Mouse (Mus musculus): ENCODE measurements around the gene Armc6.

DNA sequence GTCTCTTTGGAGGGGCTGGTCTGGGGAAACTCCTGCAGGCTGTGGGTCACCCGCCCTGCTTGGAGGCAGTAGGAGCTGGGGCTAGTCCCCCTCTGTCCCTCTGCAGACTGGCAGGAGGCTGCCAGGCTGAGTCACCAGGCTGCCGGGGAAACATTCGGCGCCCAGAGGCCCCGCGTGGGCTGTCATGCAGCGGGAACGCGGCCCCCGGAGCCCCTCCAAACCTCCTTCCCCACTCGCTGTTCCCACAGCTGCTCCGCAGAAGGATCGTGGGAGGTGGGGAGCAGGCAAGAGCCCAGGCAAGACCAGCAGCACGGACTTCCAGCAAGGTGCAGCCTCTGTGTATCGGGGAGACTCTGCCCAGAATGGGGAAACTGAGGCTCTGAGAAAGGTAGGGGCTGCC lies 43.9 kb upstream of the Armc6 start:
- TF ChIP-seq USF1 (IDR thresholded peaks at IDR 0.05; ENCODE audit: low read depth) (no peak), CTCF (IDR thresholded peaks at IDR 0.05; ENCODE audit: control insufficient read depth, insufficient read depth, insufficient read length) (no peak), MAX (IDR thresholded peaks at IDR 0.05) (no peak), MYOG (IDR thresholded peaks at IDR 0.05; ENCODE audit: control insufficient read depth, extremely low read depth, insufficient read length) (no peak)
